Mouse (Mus musculus) monocyte, adult 2 months (primary cell): Measurements from ENCODE around the gene Gm13695.
"Not testable (repeated sequence)": the region's sequence is repeated elsewhere in the genome, so short reads cannot be mapped to it uniquely, and the experiment has no call there.

Experiments
- DNase-seq, 2 experiments: peaks; one replicate each; pipeline ENCODE4 v3.0.0; 2022; ENCODE audit warnings: low spot score in 2 of 2, low read depth in 1 of 2

The Gm13695 gene

GRCm38 (mm10) chr2:83967013-83967412 lies at the start of gene Gm13695:
Gene Gm13695 (plus strand): TSS chr2:83967313.
- not testable (repeated sequence) for DNase-seq

- peak in 1 of 2 experiments; percentile 21 for DNase-seq
These were observed 37.5 kb upstream of the Gm13695 start for GRCm38 (mm10) chr2:83929478-83930088.

- peak in 1 of 2 experiments; percentile 1 for DNase-seq
These were observed 26.2 kb upstream of the Gm13695 start, which contains the start of gene Zswim2 for GRCm38 (mm10) chr2:83940931-83941361. Gene Zswim2 (minus strand): TSS chr2:83941228.

GRCm38 (mm10) chr2:83941378-83941777 lies 25.7 kb upstream of the Gm13695 start:
- DNase-seq = no peak

GRCm38 (mm10) chr2:83941792-83942191 lies 25.3 kb upstream of the Gm13695 start:
- DNase-seq = no peak

GRCm38 (mm10) chr2:83955393-83955792 lies 11.7 kb upstream of the Gm13695 start, which contains the start of gene Gm13698:
Gene Gm13698 (plus strand): TSS chr2:83955693.
- DNase-seq = not testable (repeated sequence)

GRCm38 (mm10) chr2:83961203-83961602 lies 5.9 kb upstream of the Gm13695 start, which contains the start of gene Gm13693:
Gene Gm13693 (plus strand): TSS chr2:83961503.
- not testable (repeated sequence) for DNase-seq

GRCm38 (mm10) chr2:83972823-83973222 lies 5.7 kb downstream of the Gm13695 start, which contains the start of gene Gm13696:
Gene Gm13696 (plus strand): TSS chr2:83973123.
- not testable (repeated sequence) for DNase-seq

- not testable (repeated sequence) for DNase-seq
These were observed 11.5 kb downstream of the Gm13695 start, which contains the start of gene Gm13694 for GRCm38 (mm10) chr2:83978633-83979032. Gene Gm13694 (plus strand): TSS chr2:83978933.

- DNase-seq = not testable (repeated sequence)
These were observed 17.3 kb downstream of the Gm13695 start, which contains the start of gene Gm13697 for GRCm38 (mm10) chr2:83984443-83984842. Gene Gm13697 (plus strand): TSS chr2:83984743.

- DNase-seq = not testable (repeated sequence)
These were observed 23.1 kb downstream of the Gm13695 start, which contains the start of gene Gm13691 for GRCm38 (mm10) chr2:83990253-83990652. Gene Gm13691 (plus strand): TSS chr2:83990553.

- not testable (repeated sequence) for DNase-seq
These were observed 26.6 kb downstream of the Gm13695 start for GRCm38 (mm10) chr2:83993639-83994255.

GRCm38 (mm10) chr2:83994526-83994925 lies 27.4 kb downstream of the Gm13695 start:
- not testable (repeated sequence) for DNase-seq

GRCm38 (mm10) chr2:84008913-84009312 lies 41.8 kb downstream of the Gm13695 start:
- no peak for DNase-seq

- no peak for DNase-seq
These were observed 42.7 kb downstream of the Gm13695 start for GRCm38 (mm10) chr2:84009818-84010217.

- no peak for DNase-seq
These were observed 47.5 kb downstream of the Gm13695 start for GRCm38 (mm10) chr2:84014572-84014971.

GRCm38 (mm10) chr2:84016291-84016690 lies 49.2 kb downstream of the Gm13695 start:
- DNase-seq = not testable (repeated sequence)

GRCm38 (mm10) chr2:84018330-84018729 lies 51.2 kb downstream of the Gm13695 start:
- DNase-seq = no peak
